Mouse (Mus musculus): Measurements from ENCODE around the gene Dusp18. TPM values are rescaled to one million over a fixed set of nuclear protein-coding genes. Genes with fewer than 3 reads are reported as not detected.

Gene Dusp18
- polyA plus RNA-seq, 1 experiment from 2014 or later, result 11.5 TPM

DNA sequence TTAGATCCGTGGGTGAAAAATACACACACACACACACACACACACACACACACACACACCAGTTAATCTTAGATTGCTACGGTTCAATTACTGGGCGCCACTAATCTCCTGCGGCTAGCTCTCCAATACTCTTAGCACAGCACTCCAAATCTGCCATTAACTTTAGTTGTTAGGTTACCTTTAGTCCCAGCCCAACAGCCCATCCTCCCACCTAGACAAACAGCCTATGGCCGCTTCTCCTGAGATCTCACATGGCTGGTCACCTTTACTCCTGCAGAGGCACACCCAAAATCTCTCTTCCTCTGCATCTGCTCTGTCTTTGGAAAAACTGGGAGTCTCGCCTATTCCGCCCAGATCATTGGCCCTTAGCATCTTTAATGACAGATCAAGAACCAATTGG, 46.3 kb downstream of the Dusp18 start:
- Histone ChIP-seq H3K27me3 (ENCODE audit: control insufficient read depth, insufficient read depth, low read length) (no peaks in the 10 kb centered on the region), H3K27ac (replicated peaks in 1 of 2; ENCODE audit: control insufficient read depth in 1 of 2, insufficient read depth in 1 of 2, low read depth in 2 of 2, low read length in 2 of 2) (no peak overlapping the region), H3K4me1 (ENCODE audit: control insufficient read depth in 2 of 2, insufficient read depth in 2 of 2, low read length in 2 of 2) (no peaks in the 10 kb centered on the region), H3K9ac (ENCODE audit: low read length) (no peak overlapping the region), H3K9me3 (ENCODE audit: control insufficient read depth, low read length) (no peaks in the 10 kb centered on the region), H3K4me3 (ENCODE audit: control insufficient read depth in 1 of 2, insufficient read depth in 1 of 2, low read depth in 1 of 2, low read length in 2 of 2) (no peak overlapping the region), H3K36me3 (ENCODE audit: control insufficient read depth, insufficient read depth, low read length) (no peaks in the 10 kb centered on the region), H3K4me2 (ENCODE audit: low read length) (no peak overlapping the region)
- no peak for ATAC-seq (ENCODE audit: insufficient number of reproducible peaks, insufficient read depth, low FRiP score, low read depth)
- WGBS, result 79% methylated on average over 7 of the region's 7 CpGs

DNA sequence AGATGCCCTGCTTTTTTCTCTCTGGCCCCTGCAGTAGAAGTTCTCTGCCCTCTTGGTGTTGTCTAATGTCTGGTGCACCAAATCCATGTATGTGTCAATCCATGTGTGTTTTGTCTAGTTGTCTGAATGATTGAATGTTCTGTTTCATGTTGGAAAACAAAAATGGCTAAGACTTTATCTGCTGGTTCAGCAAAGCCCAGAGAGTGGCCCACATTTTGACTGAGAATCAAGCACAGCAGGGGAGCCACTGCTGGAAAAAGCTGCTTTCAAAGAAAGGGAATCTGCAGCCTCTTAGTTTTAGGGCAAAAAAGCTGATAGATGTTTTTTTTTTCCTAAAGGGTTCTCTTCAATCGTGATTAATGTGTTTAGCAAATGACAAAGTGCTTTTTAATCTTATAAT, 51.3 kb downstream of the Dusp18 start:
- no peak overlapping the region for H3K4me2 ChIP-seq (ENCODE audit: low read length)

More for the DNA sequence above, 51.3 kb downstream of the Dusp18 start:
- H3K4me1 ChIP-seq (ENCODE audit: control insufficient read depth in 2 of 2, insufficient read depth in 2 of 2, low read length in 2 of 2), result no peaks in the 10 kb centered on the region
- H3K27ac ChIP-seq (replicated peaks in 1 of 2; ENCODE audit: control insufficient read depth in 1 of 2, insufficient read depth in 1 of 2, low read depth in 2 of 2, low read length in 2 of 2), result no peak overlapping the region
- H3K9me3 ChIP-seq (ENCODE audit: control insufficient read depth, low read length), result no peaks in the 10 kb centered on the region
- no peaks in the 10 kb centered on the region for H3K36me3 ChIP-seq (ENCODE audit: control insufficient read depth, insufficient read depth, low read length)
- no peak overlapping the region for H3K4me3 ChIP-seq (ENCODE audit: control insufficient read depth in 1 of 2, insufficient read depth in 1 of 2, low read depth in 1 of 2, low read length in 2 of 2)
- WGBS, result 31% methylated on average over 1 of the region's 1 CpGs
- no peak for ATAC-seq (ENCODE audit: insufficient number of reproducible peaks, insufficient read depth, low FRiP score, low read depth)
- no peaks in the 10 kb centered on the region for H3K27me3 ChIP-seq (ENCODE audit: control insufficient read depth, insufficient read depth, low read length)
- no peak overlapping the region for H3K9ac ChIP-seq (ENCODE audit: low read length)

Other genes starting within 250 kb of the Dusp18 start
- 15.1 and 15.9 TPM in 2 replicates for gene Morc2a, start 246.0 kb upstream of the Dusp18 start, polyA plus RNA-seq (2014; fragmentation: Nextera tagmentation; extraction: Ambion mirVana)
- 0.34 and 0.85 TPM in 2 replicates for gene Osbp2, start 31.3 kb upstream of the Dusp18 start, polyA plus RNA-seq (2014; fragmentation: Nextera tagmentation; extraction: Ambion mirVana)
- not detected in 2 replicates for gene 4921536K21Rik, start 142 bp upstream of the Dusp18 start, polyA plus RNA-seq (2014; fragmentation: Nextera tagmentation; extraction: Ambion mirVana)
- 3.0 and 3.4 TPM in 2 replicates for gene Slc35e4, start 19.4 kb downstream of the Dusp18 start, polyA plus RNA-seq (2014; fragmentation: Nextera tagmentation; extraction: Ambion mirVana)
- 82.3 and 91.6 TPM in 2 replicates for gene Tcn2, start 36.9 kb downstream of the Dusp18 start, polyA plus RNA-seq (2014; fragmentation: Nextera tagmentation; extraction: Ambion mirVana)
- gene Pes1, start 68.7 kb downstream of the Dusp18 start, polyA plus RNA-seq (2014; fragmentation: Nextera tagmentation; extraction: Ambion mirVana), result 37.7 and 41.3 TPM in 2 replicates
- not detected in 2 replicates for gene 4930556J24Rik, start 81.5 kb downstream of the Dusp18 start, polyA plus RNA-seq (2014; fragmentation: Nextera tagmentation; extraction: Ambion mirVana)
- 0.20 TPM in 1 of 2 replicates, not detected in the other for gene Gal3st1, start 88.4 kb downstream of the Dusp18 start, polyA plus RNA-seq (2014; fragmentation: Nextera tagmentation; extraction: Ambion mirVana)
- not detected in 2 replicates for gene Sec14l4, start 136.2 kb downstream of the Dusp18 start, polyA plus RNA-seq (2014; fragmentation: Nextera tagmentation; extraction: Ambion mirVana)
- gene Sec14l3, start 169.6 kb downstream of the Dusp18 start, polyA plus RNA-seq (2014; fragmentation: Nextera tagmentation; extraction: Ambion mirVana), result not detected in 2 replicates
- gene Mtfp1, start 200.2 kb downstream of the Dusp18 start, polyA plus RNA-seq (2014; fragmentation: Nextera tagmentation; extraction: Ambion mirVana), result 28.8 and 32.3 TPM in 2 replicates
- 0.58 TPM in 2 replicates for gene Sec14l2, start 228.2 kb downstream of the Dusp18 start, polyA plus RNA-seq (2014; fragmentation: Nextera tagmentation; extraction: Ambion mirVana)
- 20.6 and 21.2 TPM in 2 replicates for gene Rnf215, start 240.0 kb downstream of the Dusp18 start, polyA plus RNA-seq (2014; fragmentation: Nextera tagmentation; extraction: Ambion mirVana)